Mouse (Mus musculus) MEL (cell line): ENCODE results near the gene Sars2. TPM values are rescaled to one million over a fixed set of nuclear protein-coding genes. Genes with fewer than 3 reads are reported as not detected.

Experiments used
- DNase-seq: peaks from one replicate; pipeline ENCODE4 v3.0.0; 2011; ENCODE audit warnings: low read depth, low spot score
- H3K27ac ChIP-seq: 2 replicates; pipeline ENCODE4 v1.5.1; 2012; ENCODE audit warnings: low read depth, mild to moderate bottlenecking, control low read depth, low read length, moderate library complexity; ENCODE audit not compliant: control insufficient read depth
- H3K27me3 ChIP-seq, 2 experiments: fragments of 150-350 bp in 1 of 2; sonication (generic) in 1 of 2; 2 replicates each; pipeline ENCODE4 v1.6.1; 2012; ENCODE audit warnings: low read length in 2 of 2, mild to moderate bottlenecking in 2 of 2, improper control_type of control experiment in 1 of 2, moderate library complexity in 1 of 2; ENCODE audit not compliant: insufficient read depth in 2 of 2, control insufficient read depth in 1 of 2
- H3K36me3 ChIP-seq, 2 experiments: 2 replicates each; pipeline ENCODE4 v1.6.1; 2012 to 2014; ENCODE audit warnings: low read length in 2 of 2, improper control_type of control experiment in 1 of 2, inconsistent platforms in 1 of 2, mild to moderate bottlenecking in 1 of 2; ENCODE audit not compliant: insufficient read depth in 2 of 2, control insufficient read depth in 1 of 2
- H3K4me1 ChIP-seq, 2 experiments: fragments of 150-350 bp in 1 of 2; sonication (generic) in 1 of 2; 2 replicates each; pipeline ENCODE4 v1.6.1; 2012; ENCODE audit warnings: low read length in 2 of 2, improper control_type of control experiment in 1 of 2, mild to moderate bottlenecking in 1 of 2; ENCODE audit not compliant: insufficient read depth in 2 of 2, control insufficient read depth in 1 of 2
- H3K4me3 ChIP-seq, 2 experiments: fragments of 150-350 bp in 1 of 2; sonication (generic) in 1 of 2; 2 replicates each; pipeline ENCODE4 v1.5.1; 2012; ENCODE audit warnings: low read depth in 2 of 2, low read length in 2 of 2, mild to moderate bottlenecking in 2 of 2, moderate library complexity in 2 of 2, control low read depth in 1 of 2, improper control_type of control experiment in 1 of 2; ENCODE audit not compliant: control insufficient read depth in 1 of 2, insufficient read depth in 1 of 2
- H3K79me2 ChIP-seq: 2 replicates; pipeline ENCODE4 v1.6.1; 2012; ENCODE audit warnings: mild to moderate bottlenecking, low read length, moderate library complexity; ENCODE audit not compliant: control insufficient read depth, poor library complexity, insufficient read depth
- H3K9ac ChIP-seq: 2 replicates; pipeline ENCODE4 v1.6.1; 2012; ENCODE audit warnings: low read depth, mild to moderate bottlenecking, control low read depth, low read length, moderate library complexity; ENCODE audit not compliant: control insufficient read depth, poor library complexity, severe bottlenecking
- H3K9me3 ChIP-seq: fragments of 150-350 bp; sonication (generic); replicated peaks from 2 replicates; pipeline ENCODE4 v1.6.1; 2012; ENCODE audit warnings: mild to moderate bottlenecking, low read length, improper control_type of control experiment, moderate library complexity; ENCODE audit not compliant: insufficient read depth
- CHD1 ChIP-seq: IDR thresholded peaks from 2 replicates; pipeline ENCODE4 v1.6.1; 2012; ENCODE audit warnings: low read depth, mild to moderate bottlenecking, inconsistent platforms, low read length, improper control_type of control experiment
- CTCF ChIP-seq, 3 experiments: IDR thresholded peaks in 2 of 3; conservative IDR thresholded peaks in 1 of 3; 2 replicates each; pipeline ENCODE4 v1.5.1; 2011 to 2012; ENCODE audit warnings: low read length in 3 of 3, low read depth in 2 of 3, mild to moderate bottlenecking in 2 of 3, improper control_type of control experiment in 1 of 3, inconsistent platforms in 1 of 3, mixed read lengths in 1 of 3, moderate library complexity in 1 of 3; ENCODE audit not compliant: control insufficient read depth in 1 of 3, insufficient read depth in 1 of 3, poor library complexity in 1 of 3, severe bottlenecking in 1 of 3
- ELF1 ChIP-seq: IDR thresholded peaks from 2 replicates; pipeline ENCODE4 v1.6.1; 2014; ENCODE audit warnings: low read depth, mild to moderate bottlenecking, inconsistent platforms, low read length, improper control_type of control experiment, moderate library complexity
- ETS1 ChIP-seq: IDR thresholded peaks from 2 replicates; pipeline ENCODE4 v1.6.1; 2012; ENCODE audit warnings: low read depth, mild to moderate bottlenecking, inconsistent platforms, low read length, improper control_type of control experiment, moderate library complexity
- GABPA ChIP-seq: IDR thresholded peaks from 2 replicates; pipeline ENCODE4 v1.6.1; 2012; ENCODE audit warnings: low read depth, mild to moderate bottlenecking, inconsistent platforms, low read length, improper control_type of control experiment, moderate library complexity
- GATA1 ChIP-seq: IDR thresholded peaks from 2 replicates; pipeline ENCODE4 v1.6.1; 2011; ENCODE audit warnings: low read depth, low read length, improper control_type of control experiment
- MAX ChIP-seq: IDR thresholded peaks from 2 replicates; pipeline ENCODE4 v1.6.1; 2011; ENCODE audit warnings: low read length, improper control_type of control experiment
- MAZ ChIP-seq: IDR thresholded peaks from 2 replicates; pipeline ENCODE4 v1.6.1; 2012; ENCODE audit warnings: low read depth, mild to moderate bottlenecking, inconsistent platforms, low read length, improper control_type of control experiment
- POLR2A ChIP-seq, 2 experiments: IDR thresholded peaks; 2 replicates each; pipeline ENCODE4 v1.6.1; 2011 to 2012; ENCODE audit warnings: low read length in 2 of 2, mild to moderate bottlenecking in 2 of 2, control low read depth in 1 of 2, improper control_type of control experiment in 1 of 2, low read depth in 1 of 2, moderate library complexity in 1 of 2; ENCODE audit not compliant: control insufficient read depth in 1 of 2, insufficient read depth in 1 of 2, poor library complexity in 1 of 2
- RAD21 ChIP-seq: IDR thresholded peaks from 2 replicates; pipeline ENCODE4 v1.6.1; 2011; ENCODE audit warnings: mild to moderate bottlenecking, low read depth, low read length, improper control_type of control experiment
- RCOR1 ChIP-seq: IDR thresholded peaks from 2 replicates; pipeline ENCODE4 v1.6.1; 2012; ENCODE audit warnings: low read depth, mild to moderate bottlenecking, inconsistent platforms, low read length, improper control_type of control experiment
- SIN3A ChIP-seq: IDR thresholded peaks from 2 replicates; pipeline ENCODE4 v1.6.1; 2012; ENCODE audit warnings: low read length, improper control_type of control experiment, inconsistent platforms
- SMC3 ChIP-seq: IDR thresholded peaks from 2 replicates; pipeline ENCODE4 v1.6.1; 2011; ENCODE audit warnings: low read depth, low read length, improper control_type of control experiment
- TAL1 ChIP-seq: IDR thresholded peaks from 2 replicates; pipeline ENCODE4 v1.6.1; 2012; ENCODE audit warnings: mild to moderate bottlenecking, inconsistent platforms, low read length, moderate library complexity, mixed read lengths
- TBP ChIP-seq: IDR thresholded peaks from 2 replicates; pipeline ENCODE4 v1.8.0; 2011; ENCODE audit warnings: low read depth, low read length, improper control_type of control experiment
- UBTF ChIP-seq: IDR thresholded peaks from 2 replicates; pipeline ENCODE4 v1.6.1; 2012; ENCODE audit warnings: low read depth, mild to moderate bottlenecking, inconsistent platforms, low read length, improper control_type of control experiment, moderate library complexity, borderline replicate concordance; ENCODE audit not compliant: insufficient read depth
- USF1 ChIP-seq: IDR thresholded peaks from 2 replicates; pipeline ENCODE4 v1.6.1; 2014; ENCODE audit warnings: low read depth, mild to moderate bottlenecking, inconsistent platforms, low read length, improper control_type of control experiment, moderate library complexity
- USF2 ChIP-seq, 2 experiments: IDR thresholded peaks; 2 replicates each; pipeline ENCODE4 v1.6.1; 2011 to 2012; ENCODE audit warnings: improper control_type of control experiment in 2 of 2, low read length in 2 of 2, borderline replicate concordance in 1 of 2, inconsistent platforms in 1 of 2, low read depth in 1 of 2, mild to moderate bottlenecking in 1 of 2; ENCODE audit not compliant: insufficient read depth in 1 of 2
- ZC3H11A ChIP-seq: IDR thresholded peaks from 2 replicates; pipeline ENCODE4 v1.6.1; 2012; ENCODE audit warnings: low read depth, mild to moderate bottlenecking, inconsistent platforms, low read length, improper control_type of control experiment
- ZKSCAN1 ChIP-seq: IDR thresholded peaks from 2 replicates; pipeline ENCODE4 v1.6.1; 2012; ENCODE audit warnings: low read depth, mild to moderate bottlenecking, inconsistent platforms, low read length, improper control_type of control experiment, moderate library complexity
- ZMIZ1 ChIP-seq: IDR thresholded peaks from 2 replicates; pipeline ENCODE4 v1.6.1; 2012; ENCODE audit warnings: low read depth, mild to moderate bottlenecking, inconsistent platforms, low read length, improper control_type of control experiment, moderate library complexity
- ZNF384 ChIP-seq: IDR thresholded peaks from 2 replicates; pipeline ENCODE4 v1.6.1; 2012; ENCODE audit warnings: low read depth, mild to moderate bottlenecking, inconsistent platforms, low read length, improper control_type of control experiment
- polyA plus RNA-seq, 2 experiments: library from polyadenylated mRNA; stranded (reverse) in 1 of 2; unstranded in 1 of 2; fragments of >175 nt in 1 of 2; fragments of >200 nt in 1 of 2; gene quantifications; 2 replicates each; pipeline versions ENCODE4 v1.2.1 to v1.2.4; 2012; ENCODE audit warnings: low replicate concordance in 2 of 2, low read depth in 1 of 2; ENCODE audit not compliant: insufficient read length in 2 of 2, insufficient read depth in 1 of 2, missing spikeins in 1 of 2
- total RNA-seq: library from RNA; depleted of rRNA; stranded (reverse); fragments of 300-350 nt; gene quantifications from 2 replicates; pipeline ENCODE4 v1.2.3, GENCODE M21; 2012

Gene Sars2
- total and polyA plus RNA-seq, 3 experiments: 19.2 to 51.4 TPM; not detected in 1

- TF ChIP-seq USF2 (IDR thresholded peaks at IDR 0.05; ENCODE audit: borderline replicate concordance in 1 of 2, insufficient read depth in 1 of 2, low read depth in 1 of 2, low read length in 2 of 2) (no peak), CTCF (IDR thresholded peaks at IDR 0.05 in 2 of 3, conservative IDR thresholded peaks at IDR 0.05 in 1 of 3; ENCODE audit: control insufficient read depth in 1 of 3, insufficient read depth in 1 of 3, low read depth in 2 of 3, low read length in 3 of 3, poor library complexity in 1 of 3, severe bottlenecking in 1 of 3) (peak; percentile 74 to 90 (median 76)), MAZ (no peak), TAL1 (no peak), SMC3 (peak; percentile 97), POLR2A (IDR thresholded peaks at IDR 0.05; ENCODE audit: control insufficient read depth in 1 of 2, insufficient read depth in 1 of 2, low read depth in 1 of 2, low read length in 2 of 2, poor library complexity in 1 of 2) (no peak), TBP (peak; percentile 62; the same call in 1 of the 2 replicates), GABPA (no peak), MAX (no peak), ZNF384 (peak; percentile 59), ZMIZ1 (no peak), ELF1 (no peak), RCOR1 (no peak), RAD21 (peak; percentile 87), GATA1 (no peak), ETS1 (peak; percentile 41; the same call in 1 of the 2 replicates), CHD1 (no peak), ZKSCAN1 (no peak), ZC3H11A (peak; percentile 83), SIN3A (peak; percentile 64), USF1 (no peak)
- H3K4me1 ChIP-seq: peaks cover 0 to 4% of the 10 kb centered on the region in 2 experiments; a peak in 2 of 4 replicates
- no peak overlapping the region for H3K4me3 ChIP-seq
- peak; percentile 91 for DNase-seq
- H3K79me2 ChIP-seq: no peaks in the 10 kb centered on the region
- no peak overlapping the region for H3K27ac ChIP-seq
- H3K9me3 ChIP-seq: no peaks in the 10 kb centered on the region
- H3K9ac ChIP-seq: 0 out of 2 replicates have a peak overlapping the region, but pooled peaks have one; percentile 5
- H3K36me3 ChIP-seq: peaks cover 0 to 2% of the 10 kb centered on the region in 2 experiments; a peak in 2 of 4 replicates
- no peaks in the 10 kb centered on the region for H3K27me3 ChIP-seq
Measured at GRCm38 (mm10) chr7:28780067-28780658, 38.4 kb downstream of the Sars2 start.

DNA sequence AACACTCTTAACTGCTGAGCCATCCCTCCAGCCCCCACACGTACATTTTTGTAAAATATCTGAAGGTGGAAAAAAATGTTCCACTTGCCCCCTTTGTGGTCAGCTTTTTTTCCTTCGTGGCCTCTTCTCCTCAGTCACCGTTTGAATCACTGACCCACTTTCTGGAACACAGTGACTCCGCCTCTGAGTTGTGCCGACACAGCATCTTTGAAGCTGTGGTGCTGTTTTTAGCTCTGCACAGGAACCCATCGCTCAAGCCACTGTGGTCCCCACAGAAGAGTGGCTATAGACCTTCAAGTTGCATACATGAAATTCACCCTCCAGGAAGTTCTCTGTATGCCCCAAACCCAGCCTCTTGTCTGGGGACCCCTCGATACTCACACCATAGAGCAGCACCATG lies 39.1 kb downstream of the Sars2 start:
- no peak overlapping the region for H3K4me3 ChIP-seq
- H3K36me3 ChIP-seq: peaks cover 0 to 2% of the 10 kb centered on the region in 2 experiments; a peak in 2 of 4 replicates
- H3K9me3 ChIP-seq: no peaks in the 10 kb centered on the region
- DNase-seq: no peak
- H3K79me2 ChIP-seq: no peaks in the 10 kb centered on the region
- no peak overlapping the region for H3K27ac ChIP-seq
- peaks cover 0 to 4% of the 10 kb centered on the region in 2 experiments; a peak in 2 of 4 replicates for H3K4me1 ChIP-seq
- no peak overlapping the region for H3K9ac ChIP-seq
- no peaks in the 10 kb centered on the region for H3K27me3 ChIP-seq
- TF ChIP-seq ZNF384 (no peak), RCOR1 (no peak), UBTF (no peak), TAL1 (no peak)
